Mouse (Mus musculus): ENCODE measurements around the gene Lrguk.

Lrguk gene

GRCm38 (mm10) chr6:34066790-34067189 is 37.5 kb downstream of the Lrguk start:
- DNase-seq (ENCODE audit: low spot score in 2 of 2): no peak

- no peak for DNase-seq (ENCODE audit: low spot score in 2 of 2)
Measured at GRCm38 (mm10) chr6:34067271-34067670, 38.0 kb downstream of the Lrguk start.

GRCm38 (mm10) chr6:34071936-34072335 is 42.7 kb downstream of the Lrguk start:
- DNase-seq (ENCODE audit: low spot score in 2 of 2): no peak

- no peak for DNase-seq (ENCODE audit: low spot score in 2 of 2)
Measured at GRCm38 (mm10) chr6:34073931-34074442, 44.7 kb downstream of the Lrguk start.

GRCm38 (mm10) chr6:34075520-34075919 is 46.3 kb downstream of the Lrguk start:
- no peak for DNase-seq (ENCODE audit: low spot score in 2 of 2)

- no peak for DNase-seq (ENCODE audit: low spot score in 2 of 2)
Measured at GRCm38 (mm10) chr6:34083471-34083870, 54.2 kb downstream of the Lrguk start.

GRCm38 (mm10) chr6:34087701-34088100 is 58.5 kb downstream of the Lrguk start:
- DNase-seq (ENCODE audit: low spot score in 2 of 2): no peak

- DNase-seq (ENCODE audit: low spot score in 2 of 2): no peak
Measured at GRCm38 (mm10) chr6:34088986-34089385, 59.7 kb downstream of the Lrguk start.

- DNase-seq (ENCODE audit: low spot score in 2 of 2): no peak
Measured at GRCm38 (mm10) chr6:34091537-34091936, 62.3 kb downstream of the Lrguk start.

- DNase-seq (ENCODE audit: low spot score in 2 of 2): no peak
Measured at GRCm38 (mm10) chr6:34096274-34096673, 67.0 kb downstream of the Lrguk start.

- no peak for DNase-seq (ENCODE audit: low spot score in 2 of 2)
Measured at GRCm38 (mm10) chr6:34096905-34097304, 67.7 kb downstream of the Lrguk start.

GRCm38 (mm10) chr6:34099725-34100124 is 70.5 kb downstream of the Lrguk start:
- no peak for DNase-seq (ENCODE audit: low spot score in 2 of 2)

GRCm38 (mm10) chr6:34101531-34102396 is 72.5 kb downstream of the Lrguk start:
- no peak for DNase-seq (ENCODE audit: low spot score in 2 of 2)

GRCm38 (mm10) chr6:34103251-34103920 is 74.1 kb downstream of the Lrguk start:
- DNase-seq (ENCODE audit: low spot score in 2 of 2): no peak

- no peak for DNase-seq (ENCODE audit: low spot score in 2 of 2)
Measured at GRCm38 (mm10) chr6:34110571-34110970, 81.3 kb downstream of the Lrguk start.

- DNase-seq (ENCODE audit: low spot score in 2 of 2): no peak
Measured at GRCm38 (mm10) chr6:34111406-34111805, 82.2 kb downstream of the Lrguk start.

- no peak for DNase-seq (ENCODE audit: low spot score in 2 of 2)
Measured at GRCm38 (mm10) chr6:34116838-34117478, 87.7 kb downstream of the Lrguk start.

GRCm38 (mm10) chr6:34124401-34124800 is 95.2 kb downstream of the Lrguk start:
- DNase-seq (ENCODE audit: low spot score in 2 of 2): no peak

GRCm38 (mm10) chr6:34129261-34129660 is 100.0 kb downstream of the Lrguk start:
- no peak for DNase-seq (ENCODE audit: low spot score in 2 of 2)

GRCm38 (mm10) chr6:34132391-34132790 is 103.1 kb downstream of the Lrguk start:
- DNase-seq (ENCODE audit: low spot score in 2 of 2): no peak

GRCm38 (mm10) chr6:34138366-34138765 is 109.1 kb downstream of the Lrguk start:
- no peak for DNase-seq (ENCODE audit: low spot score in 2 of 2)

GRCm38 (mm10) chr6:34142931-34143330 is 113.7 kb downstream of the Lrguk start:
- no peak for DNase-seq (ENCODE audit: low spot score in 2 of 2)
